Mouse (Mus musculus) kidney, embryonic 16.5 days (tissue): ENCODE data around the gene 4921536K21Rik. TPM values are rescaled to one million over a fixed set of nuclear protein-coding genes. Genes with fewer than 3 reads are reported as not detected.

Experiments used
- ATAC-seq: fragments of 200-750 bp; cut with Nextera tagmentation; 2 replicates; pipeline ENCODE4 v1.8.0; 2017; ENCODE audit warnings: moderate TSS enrichment; ENCODE audit not compliant: low FRiP score, low TSS enrichment
- H3K27ac ChIP-seq: fragments of 300-500 bp; sonication (generic); 2 replicates; pipeline ENCODE4 v1.5.1; 2014; ENCODE audit warnings: low read length
- H3K27me3 ChIP-seq: fragments of 300-500 bp; sonication (generic); 2 replicates; pipeline ENCODE4 v1.6.1; 2014; ENCODE audit warnings: low read length, control low read depth, mixed read lengths; ENCODE audit not compliant: insufficient read depth
- H3K36me3 ChIP-seq: fragments of 300-500 bp; sonication (generic); 2 replicates; pipeline ENCODE4 v1.6.1; 2014; ENCODE audit warnings: low read length, control low read depth, mixed read lengths; ENCODE audit not compliant: insufficient read depth
- H3K4me1 ChIP-seq: fragments of 300-500 bp; sonication (generic); 2 replicates; pipeline ENCODE4 v1.6.1; 2014; ENCODE audit warnings: low read length, control low read depth, mixed read lengths; ENCODE audit not compliant: insufficient read depth
- H3K4me2 ChIP-seq: fragments of 300-500 bp; sonication (generic); replicated peaks from 2 replicates; pipeline ENCODE4 v1.6.1; 2014; ENCODE audit warnings: low read depth, low read length
- H3K4me3 ChIP-seq: fragments of 300-500 bp; sonication (generic); 2 replicates; pipeline ENCODE4 v1.5.1; 2014; ENCODE audit warnings: mild to moderate bottlenecking, low read length
- H3K9ac ChIP-seq: fragments of 300-500 bp; sonication (generic); replicated peaks from 2 replicates; pipeline ENCODE4 v1.6.1; 2014; ENCODE audit warnings: low read length
- H3K9me3 ChIP-seq: fragments of 300-500 bp; sonication (generic); 2 replicates; pipeline ENCODE4 v1.6.1; 2016; ENCODE audit warnings: low read length, control low read depth
- WGBS: fragments of 180-500 bp; shearing (Covaris S2); extraction: QIAGEN DNeasy Blood & Tissue Kit; methylation state at CpG from one replicate; pipeline ENCODE4 v1.1.7; 2014; 5-methylcytosine and 5-hydroxymethylcytosine counted together
- polyA plus RNA-seq: library from polyadenylated mRNA; unstranded; fragments of >200 nt; fragmentation: Nextera tagmentation; extraction: Ambion mirVana; gene quantifications from 2 replicates; pipeline ENCODE4 v1.2.1, GENCODE M21; 2015

The 4921536K21Rik gene
- polyA plus RNA-seq, 1 experiment from 2014 or later, result 0.71 TPM

DNA sequence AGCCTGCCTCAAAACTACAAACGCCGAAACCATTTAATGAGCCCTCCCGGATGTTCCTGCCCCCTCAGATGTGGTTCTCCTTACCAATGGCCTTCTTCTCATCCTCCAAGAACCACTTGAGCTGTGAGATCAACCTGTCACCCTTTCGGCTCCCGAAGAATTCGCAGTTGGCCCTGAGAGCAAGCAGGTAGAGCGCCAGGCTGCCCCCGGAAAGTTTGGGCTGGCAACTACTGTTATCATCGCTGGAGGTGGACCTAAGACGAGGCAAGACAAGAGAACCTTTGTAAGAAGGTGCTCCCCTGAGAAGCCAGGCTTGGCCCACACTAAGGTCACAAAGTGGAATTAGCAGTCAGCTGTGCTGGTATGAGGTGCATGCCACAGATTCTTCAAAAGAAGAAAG is 31.0 kb upstream of the 4921536K21Rik start:
- WGBS, result 92% methylated on average over 10 of the region's 10 CpGs
- Histone ChIP-seq H3K4me2 (no peak overlapping the region), H3K27me3 (no peaks in the 10 kb centered on the region), H3K27ac (no peak overlapping the region), H3K4me1 (peaks cover 4% of the 10 kb centered on the region), H3K36me3 (peaks cover 30% of the 10 kb centered on the region), H3K4me3 (no peak overlapping the region), H3K9me3 (no peaks in the 10 kb centered on the region), H3K9ac (no peak overlapping the region)
- no peak for ATAC-seq

DNA sequence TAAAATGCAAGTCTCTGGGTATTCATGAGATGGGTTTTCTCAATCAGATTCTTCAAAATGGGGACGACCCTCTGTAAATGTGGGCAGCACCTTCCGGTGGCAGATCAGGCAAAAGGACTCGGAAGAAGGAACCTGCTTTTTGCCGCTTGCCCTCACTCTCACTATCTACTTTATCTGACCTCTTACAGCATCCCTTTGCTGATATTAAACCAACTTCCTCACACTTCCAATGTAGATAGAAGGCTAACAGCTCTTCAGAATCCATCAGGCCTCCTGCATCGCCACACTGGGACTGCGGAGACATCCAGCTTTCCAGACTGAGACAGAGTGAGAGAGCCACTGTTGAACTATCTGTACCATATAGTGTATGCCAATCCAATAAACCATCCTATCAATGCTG is 27.8 kb upstream of the 4921536K21Rik start:
- Histone ChIP-seq H3K4me1 (no peaks in the 10 kb centered on the region; the same call in 1 of the 2 replicates), H3K4me2 (no peak overlapping the region), H3K27me3 (no peaks in the 10 kb centered on the region), H3K36me3 (peaks cover 30% of the 10 kb centered on the region), H3K4me3 (no peak overlapping the region), H3K9me3 (no peaks in the 10 kb centered on the region), H3K27ac (no peak overlapping the region), H3K9ac (no peak overlapping the region)
- ATAC-seq, result no peak
- 93% methylated on average over 6 of the region's 6 CpGs for WGBS

DNA sequence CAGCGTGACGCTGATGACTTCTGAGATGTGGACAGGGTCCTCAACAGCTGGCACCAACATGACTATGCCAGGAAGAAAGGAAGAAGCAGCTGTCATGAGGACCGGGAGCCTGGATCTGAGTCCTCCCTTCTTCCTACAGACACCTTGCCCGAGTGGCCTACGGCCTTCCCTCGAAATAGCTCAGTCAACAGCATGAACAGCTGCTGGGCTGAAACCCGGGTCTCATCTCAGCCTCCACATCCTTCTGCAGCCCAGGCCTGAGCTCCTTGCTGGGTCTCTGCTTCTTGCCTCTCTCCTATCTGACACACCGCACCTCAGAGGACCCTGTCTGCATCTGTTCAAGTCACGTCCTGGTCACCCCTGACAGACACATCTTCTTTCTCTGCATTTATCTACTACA is 27.2 kb upstream of the 4921536K21Rik start:
- Histone ChIP-seq H3K4me3 (no peak overlapping the region), H3K36me3 (peaks cover 30% of the 10 kb centered on the region), H3K4me2 (no peak overlapping the region), H3K4me1 (no peaks in the 10 kb centered on the region; the same call in 1 of the 2 replicates), H3K9ac (no peak overlapping the region), H3K27ac (no peak overlapping the region), H3K27me3 (no peaks in the 10 kb centered on the region), H3K9me3 (no peaks in the 10 kb centered on the region)
- WGBS, result 95% methylated on average over 9 of the region's 9 CpGs
- ATAC-seq, result no peak

DNA sequence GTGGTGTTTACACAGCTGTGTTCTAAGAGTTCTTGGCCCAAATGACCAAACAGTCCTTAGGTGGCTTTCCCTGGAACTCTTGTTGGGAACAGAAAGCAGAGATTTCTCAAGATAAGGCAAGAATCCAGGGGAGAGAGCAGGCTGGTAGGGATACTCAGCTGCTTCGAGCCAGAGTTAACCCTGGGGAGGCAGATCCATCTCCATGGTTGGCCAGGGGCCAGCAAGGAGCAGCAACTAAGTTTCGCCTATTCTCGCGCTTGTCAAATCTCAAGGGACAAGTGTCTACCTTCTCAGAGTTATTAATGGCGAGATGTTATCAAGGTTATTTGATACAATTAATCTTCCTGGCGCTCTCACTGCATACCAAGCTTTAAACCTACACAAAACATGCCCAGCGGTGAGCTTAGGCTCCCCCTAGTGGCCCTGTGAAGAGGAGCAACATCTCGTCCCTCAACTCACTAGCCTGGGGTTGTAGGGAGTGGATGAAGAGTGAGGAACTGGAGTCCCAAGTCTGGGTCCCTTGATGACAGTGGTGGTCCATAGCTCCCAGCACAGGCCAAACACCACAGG is 26.5 kb upstream of the 4921536K21Rik start:
- 31% methylated on average over 8 of the region's 8 CpGs for WGBS
- no peak for ATAC-seq
- Histone ChIP-seq H3K27me3 (no peaks in the 10 kb centered on the region), H3K4me2 (no peak overlapping the region), H3K9me3 (no peaks in the 10 kb centered on the region), H3K4me1 (no peaks in the 10 kb centered on the region; the same call in 1 of the 2 replicates), H3K9ac (no peak overlapping the region), H3K36me3 (peaks cover 30% of the 10 kb centered on the region), H3K4me3 (no peak overlapping the region), H3K27ac (no peak overlapping the region)

DNA sequence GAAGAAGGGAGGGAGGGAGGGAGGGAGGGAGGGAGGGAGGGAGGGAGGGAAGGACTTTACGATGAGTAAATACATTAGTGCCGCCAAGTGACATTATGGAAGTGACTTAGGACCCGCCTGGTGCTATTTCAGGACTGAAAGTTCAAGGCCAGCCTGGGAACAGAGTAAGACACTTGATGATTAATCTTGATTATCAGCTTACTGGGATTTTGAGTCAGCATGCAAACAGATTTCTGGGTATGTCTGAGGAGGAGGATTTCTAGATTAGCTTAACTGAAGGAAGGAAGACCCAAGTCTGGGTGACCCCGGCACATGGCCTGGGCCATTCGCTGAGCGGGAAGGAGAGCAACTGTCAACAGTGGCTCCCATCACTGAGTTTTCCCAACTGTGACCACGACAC is 25.6 kb upstream of the 4921536K21Rik start:
- 74% methylated on average over 7 of the region's 7 CpGs for WGBS
- Histone ChIP-seq H3K9me3 (no peaks in the 10 kb centered on the region), H3K9ac (no peak overlapping the region), H3K4me3 (no peak overlapping the region), H3K27me3 (no peaks in the 10 kb centered on the region; the same call in 1 of the 2 replicates), H3K27ac (no peak overlapping the region), H3K36me3 (peaks cover 23% of the 10 kb centered on the region), H3K4me2 (no peak overlapping the region), H3K4me1 (no peaks in the 10 kb centered on the region; the same call in 1 of the 2 replicates)
- ATAC-seq, result no peak

DNA sequence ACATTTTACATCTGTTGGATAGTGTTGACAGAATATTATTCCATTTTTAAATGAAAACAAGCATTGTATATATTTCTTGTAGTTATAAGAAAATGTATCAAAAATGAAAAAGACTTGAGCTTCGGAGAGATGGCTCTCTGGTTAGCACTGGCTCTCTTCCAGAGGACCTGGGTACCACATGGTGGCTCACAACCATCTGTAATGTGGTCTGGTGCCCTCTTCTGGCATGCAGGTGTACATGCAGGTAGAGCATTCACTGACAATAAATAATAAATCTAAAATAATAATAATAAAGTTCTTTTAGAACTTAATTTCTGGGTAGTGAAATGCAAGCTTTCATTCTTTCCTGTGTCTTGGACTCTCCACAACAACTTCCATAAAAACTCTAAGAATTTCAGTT is 23.8 kb upstream of the 4921536K21Rik start:
- Histone ChIP-seq H3K27ac (no peak overlapping the region), H3K4me1 (peaks cover 6% of the 10 kb centered on the region), H3K27me3 (no peaks in the 10 kb centered on the region; the same call in 1 of the 2 replicates), H3K9me3 (no peaks in the 10 kb centered on the region), H3K4me2 (no peak overlapping the region), H3K4me3 (no peak overlapping the region), H3K36me3 (peaks cover 12% of the 10 kb centered on the region), H3K9ac (no peak overlapping the region)
- no peak for ATAC-seq
- WGBS, result 75% methylated on average over 1 of the region's 1 CpGs

DNA sequence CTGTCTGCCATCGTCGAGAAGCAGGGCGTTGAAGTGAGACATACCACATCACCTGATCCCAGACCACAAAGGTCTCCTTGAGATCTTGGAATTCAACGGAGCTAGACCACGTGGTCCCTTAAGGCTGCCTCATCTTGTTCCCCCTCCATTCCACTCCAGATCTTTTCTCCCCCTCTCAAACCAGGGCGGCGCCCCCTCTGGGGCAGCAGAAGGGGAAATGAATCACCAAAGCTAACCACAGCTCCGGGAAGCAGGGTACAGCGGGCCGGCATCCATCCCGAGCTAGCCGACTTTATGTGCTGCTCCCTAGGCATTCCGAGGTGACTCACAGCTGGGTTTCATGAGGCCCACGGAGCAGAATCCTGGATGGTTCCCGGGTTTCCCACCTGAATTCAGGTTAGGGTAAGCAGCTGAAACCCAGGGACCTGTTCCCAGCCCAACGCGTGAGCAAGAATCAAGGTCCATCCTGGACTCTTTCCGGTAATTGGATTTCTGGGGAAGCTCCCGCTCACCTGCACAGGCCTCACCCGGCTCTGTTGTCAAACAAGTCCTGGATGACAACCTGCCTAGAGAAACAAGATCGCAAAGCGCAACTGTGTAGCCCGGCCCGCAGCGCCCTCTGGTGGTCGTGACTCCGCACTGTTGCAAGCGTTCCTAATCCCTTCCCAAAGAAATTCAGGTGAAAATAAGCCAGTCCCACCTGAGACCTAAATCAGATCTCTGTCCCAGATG is 19.4 kb upstream of the 4921536K21Rik start, which contains the start of gene Slc35e4:
Slc35e4 (minus strand) TSS at position 556 of the 732 bp plus-strand sequence.
- peaks cover 29% of the 10 kb centered on the region for H3K4me1 ChIP-seq
- under 1% methylated on average over 28 of the region's 28 CpGs for WGBS
- H3K9me3 ChIP-seq, result no peaks in the 10 kb centered on the region
- H3K36me3 ChIP-seq, result no peaks in the 10 kb centered on the region
- H3K4me2 ChIP-seq, result peak within 1 kb of the TSS; percentile 95
- peak within 1 kb of the TSS; percentile 60 for H3K4me3 ChIP-seq
- ATAC-seq, result peak; percentile 62
- H3K27me3 ChIP-seq, result no peaks in the 10 kb centered on the region; the same call in 1 of the 2 replicates
- peak within 1 kb of the TSS; percentile 47 for H3K27ac ChIP-seq
- peak within 1 kb of the TSS; percentile 71 for H3K9ac ChIP-seq

DNA sequence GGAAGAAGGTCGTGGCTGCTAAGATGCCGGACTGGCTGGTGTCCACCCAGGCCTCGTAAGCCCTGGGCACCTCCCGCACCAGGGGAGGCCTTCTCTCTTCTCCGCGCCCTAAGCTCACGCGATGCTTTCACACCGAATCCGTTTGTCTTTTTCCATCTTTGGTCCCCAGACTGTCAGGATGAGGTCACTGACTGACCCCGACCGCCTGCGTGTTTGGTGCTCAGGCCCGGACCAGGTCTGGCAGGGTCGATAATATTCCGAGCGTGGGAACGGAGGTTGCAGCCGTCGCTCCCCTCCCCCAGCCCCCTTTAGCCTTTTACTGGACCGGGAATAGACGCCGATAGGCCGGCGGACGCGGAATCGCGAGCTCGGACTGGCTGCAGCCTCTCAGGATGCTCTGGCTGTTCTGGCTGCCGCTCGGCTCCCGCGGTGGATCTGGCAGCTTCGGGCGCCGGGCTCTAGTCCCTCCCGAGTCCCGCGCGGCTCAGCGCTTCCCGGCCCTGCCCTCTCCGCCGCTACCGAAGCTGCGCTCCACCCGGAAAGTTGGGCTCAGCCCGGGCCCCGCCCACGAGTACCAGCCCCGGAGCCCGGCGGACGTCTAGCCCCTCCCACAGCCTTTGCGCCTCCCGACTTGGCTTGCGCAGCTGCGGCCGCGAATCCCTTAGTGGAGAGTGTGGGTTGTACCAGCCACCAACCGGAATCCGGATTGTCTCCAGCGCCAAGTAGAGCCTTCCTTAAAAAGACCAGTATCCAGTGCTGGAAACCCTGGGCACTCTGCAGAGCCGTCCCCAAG is 18.6 kb upstream of the 4921536K21Rik start:
- no peaks in the 10 kb centered on the region; the same call in 1 of the 2 replicates for H3K27me3 ChIP-seq
- H3K4me2 ChIP-seq, result peak overlapping the region; percentile 95
- peak overlapping the region; percentile 47 for H3K27ac ChIP-seq
- no peaks in the 10 kb centered on the region for H3K9me3 ChIP-seq
- H3K36me3 ChIP-seq, result no peaks in the 10 kb centered on the region
- ATAC-seq, result peak; percentile 84
- H3K4me1 ChIP-seq, result peaks cover 29% of the 10 kb centered on the region
- WGBS, result 0% methylated on average over 65 of the region's 65 CpGs
- H3K4me3 ChIP-seq, result peak overlapping the region; percentile 60
- H3K9ac ChIP-seq, result peak overlapping the region; percentile 71

DNA sequence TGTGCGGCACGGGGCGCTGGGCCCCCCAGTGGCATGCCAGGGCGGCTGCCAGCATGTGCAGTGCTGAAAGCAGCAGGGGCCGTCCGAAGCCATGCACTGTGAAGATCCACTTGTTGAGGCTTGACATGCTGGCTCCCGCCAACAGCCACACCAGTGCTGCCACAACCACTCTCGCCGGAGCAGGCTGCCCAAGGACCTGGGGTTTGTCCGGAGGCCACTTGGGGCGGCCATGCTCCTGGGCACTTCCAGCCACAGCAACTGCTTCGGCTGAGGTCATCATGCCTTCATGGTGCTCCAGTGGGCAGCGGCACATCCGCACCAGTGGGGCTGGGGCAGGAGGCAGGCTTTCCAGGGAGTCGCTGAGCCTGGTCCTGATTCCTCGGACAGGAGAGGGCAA is 18.0 kb upstream of the 4921536K21Rik start:
- ATAC-seq, result peak; percentile 28

More for the DNA sequence above, 18.0 kb upstream of the 4921536K21Rik start:
- peak overlapping the region; percentile 60 for H3K4me3 ChIP-seq
- no peaks in the 10 kb centered on the region; the same call in 1 of the 2 replicates for H3K27me3 ChIP-seq
- H3K27ac ChIP-seq, result no peak overlapping the region
- H3K9ac ChIP-seq, result peak overlapping the region; percentile 71
- H3K36me3 ChIP-seq, result no peaks in the 10 kb centered on the region
- no peaks in the 10 kb centered on the region for H3K9me3 ChIP-seq
- peak overlapping the region; percentile 95 for H3K4me2 ChIP-seq
- peaks cover 29% of the 10 kb centered on the region for H3K4me1 ChIP-seq
- WGBS, result 1% methylated on average over 16 of the region's 16 CpGs
